Mouse (Mus musculus): ENCODE measurements around the gene Pitpnm1.

The Pitpnm1 gene

GRCm38 (mm10) chr19:4068717-4069410, 30.9 kb upstream of the Pitpnm1 start:
- DNase-seq (ENCODE audit: low spot score): no peak

GRCm38 (mm10) chr19:4070311-4070710, 29.5 kb upstream of the Pitpnm1 start:
- no peak for DNase-seq (ENCODE audit: low spot score)

GRCm38 (mm10) chr19:4070756-4071155, 29.0 kb upstream of the Pitpnm1 start:
- DNase-seq (ENCODE audit: low spot score): no peak

- no peak for DNase-seq (ENCODE audit: low spot score)
Measured at GRCm38 (mm10) chr19:4071406-4071805, 28.4 kb upstream of the Pitpnm1 start.

- no peak for DNase-seq (ENCODE audit: low spot score)
Measured at GRCm38 (mm10) chr19:4072706-4073424, 26.9 kb upstream of the Pitpnm1 start.

- no peak for DNase-seq (ENCODE audit: low spot score)
Measured at GRCm38 (mm10) chr19:4075531-4075930, 24.3 kb upstream of the Pitpnm1 start.

- DNase-seq (ENCODE audit: low spot score): no peak
Measured at GRCm38 (mm10) chr19:4079594-4079993, 20.2 kb upstream of the Pitpnm1 start.

GRCm38 (mm10) chr19:4080511-4081009, 19.2 kb upstream of the Pitpnm1 start:
- no peak for DNase-seq (ENCODE audit: low spot score)

GRCm38 (mm10) chr19:4081394-4081793, 18.4 kb upstream of the Pitpnm1 start, which contains the start of gene Cabp2:
Gene Cabp2 (plus strand): TSS chr19:4081578.
- no peak for DNase-seq (ENCODE audit: low spot score)

GRCm38 (mm10) chr19:4082219-4082965, 17.4 kb upstream of the Pitpnm1 start:
- no peak for DNase-seq (ENCODE audit: low spot score)

GRCm38 (mm10) chr19:4083316-4083715, 16.5 kb upstream of the Pitpnm1 start:
- no peak for DNase-seq (ENCODE audit: low spot score)

GRCm38 (mm10) chr19:4083826-4084225, 16.0 kb upstream of the Pitpnm1 start:
- DNase-seq (ENCODE audit: low spot score): peak; percentile 43

GRCm38 (mm10) chr19:4084984-4085383, 14.8 kb upstream of the Pitpnm1 start:
- no peak for DNase-seq (ENCODE audit: low spot score)

- peak; percentile 38 for DNase-seq (ENCODE audit: low spot score)
Measured at GRCm38 (mm10) chr19:4086156-4086555, 13.6 kb upstream of the Pitpnm1 start.

- DNase-seq (ENCODE audit: low spot score): peak; percentile 42
Measured at GRCm38 (mm10) chr19:4087090-4087489, 12.7 kb upstream of the Pitpnm1 start.

- peak; percentile 39 for DNase-seq (ENCODE audit: low spot score)
Measured at GRCm38 (mm10) chr19:4088146-4088545, 11.7 kb upstream of the Pitpnm1 start.

GRCm38 (mm10) chr19:4089128-4089527, 10.7 kb upstream of the Pitpnm1 start:
- DNase-seq (ENCODE audit: low spot score): no peak

- DNase-seq (ENCODE audit: low spot score): no peak
Measured at GRCm38 (mm10) chr19:4090446-4090845, 9.4 kb upstream of the Pitpnm1 start.

GRCm38 (mm10) chr19:4091383-4091782, 8.4 kb upstream of the Pitpnm1 start:
- no peak for DNase-seq (ENCODE audit: low spot score)

- no peak for DNase-seq (ENCODE audit: low spot score)
Measured at GRCm38 (mm10) chr19:4092750-4093149, 7.0 kb upstream of the Pitpnm1 start.

GRCm38 (mm10) chr19:4093772-4094171, 6.0 kb upstream of the Pitpnm1 start:
- DNase-seq (ENCODE audit: low spot score): no peak

- no peak for DNase-seq (ENCODE audit: low spot score)
Measured at GRCm38 (mm10) chr19:4094348-4094747, 5.5 kb upstream of the Pitpnm1 start.
